Mouse (Mus musculus) lung, adult 2 months (tissue): ENCODE data around the gene Mblac2.

Experiments used
- CTCF ChIP-seq: fragments of 200-500 bp; IDR thresholded peaks from 2 replicates; pipeline ENCODE4 v1.5.1; 2011; ENCODE audit warnings: mild to moderate bottlenecking, low read length, control low read depth; ENCODE audit not compliant: insufficient read depth
- POLR2A ChIP-seq: fragments of 200-500 bp; IDR thresholded peaks from 2 replicates; pipeline ENCODE4 v1.6.1; 2011; ENCODE audit warnings: low read depth, mild to moderate bottlenecking, control low read depth, low read length, borderline replicate concordance; ENCODE audit errors: extremely low read depth

DNA sequence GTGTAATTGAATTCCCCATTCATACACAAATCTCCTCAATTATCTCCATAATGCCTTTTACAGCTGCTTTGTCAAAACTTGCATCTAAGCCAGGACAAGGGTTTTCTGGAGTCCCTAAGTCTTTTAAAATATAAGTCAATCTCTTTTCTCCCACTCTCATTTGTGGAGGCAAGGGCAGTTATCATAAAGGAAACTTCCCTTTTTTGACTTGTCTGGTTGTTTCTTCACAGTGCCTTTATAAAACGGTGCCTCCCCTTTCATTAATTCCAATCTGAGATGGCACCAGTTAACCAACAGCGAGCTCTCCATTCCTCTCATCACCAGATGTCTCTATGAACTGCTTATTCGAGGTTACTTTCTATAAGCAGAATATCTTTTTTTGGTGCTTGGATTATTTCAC is 65.1 kb downstream of the Mblac2 start:
- TF ChIP-seq POLR2A (no peak), CTCF (no peak)
